Mouse (Mus musculus) olfactory bulb, adult 2 months (tissue): ENCODE results near the gene Twist2.

ENCODE experiments used
- CTCF ChIP-seq: fragments of 200-500 bp; IDR thresholded peaks from 2 replicates; pipeline ENCODE4 v1.5.1; 2012; ENCODE audit warnings: low read depth, mild to moderate bottlenecking, low read length, moderate library complexity; ENCODE audit not compliant: insufficient read depth
- POLR2A ChIP-seq: fragments of 200-500 bp; IDR thresholded peaks from 2 replicates; pipeline ENCODE4 v1.6.1; 2012; ENCODE audit warnings: mild to moderate bottlenecking, low read depth, low read length, moderate library complexity; ENCODE audit not compliant: insufficient read depth

- TF ChIP-seq CTCF (no peak), POLR2A (no peak)
These were observed 72.5 kb downstream of the Twist2 start for GRCm38 (mm10) chr1:91873572-91874285.
